1 mouse cellular context compared by ENCODE assay signal in the genomic region with DNA sequence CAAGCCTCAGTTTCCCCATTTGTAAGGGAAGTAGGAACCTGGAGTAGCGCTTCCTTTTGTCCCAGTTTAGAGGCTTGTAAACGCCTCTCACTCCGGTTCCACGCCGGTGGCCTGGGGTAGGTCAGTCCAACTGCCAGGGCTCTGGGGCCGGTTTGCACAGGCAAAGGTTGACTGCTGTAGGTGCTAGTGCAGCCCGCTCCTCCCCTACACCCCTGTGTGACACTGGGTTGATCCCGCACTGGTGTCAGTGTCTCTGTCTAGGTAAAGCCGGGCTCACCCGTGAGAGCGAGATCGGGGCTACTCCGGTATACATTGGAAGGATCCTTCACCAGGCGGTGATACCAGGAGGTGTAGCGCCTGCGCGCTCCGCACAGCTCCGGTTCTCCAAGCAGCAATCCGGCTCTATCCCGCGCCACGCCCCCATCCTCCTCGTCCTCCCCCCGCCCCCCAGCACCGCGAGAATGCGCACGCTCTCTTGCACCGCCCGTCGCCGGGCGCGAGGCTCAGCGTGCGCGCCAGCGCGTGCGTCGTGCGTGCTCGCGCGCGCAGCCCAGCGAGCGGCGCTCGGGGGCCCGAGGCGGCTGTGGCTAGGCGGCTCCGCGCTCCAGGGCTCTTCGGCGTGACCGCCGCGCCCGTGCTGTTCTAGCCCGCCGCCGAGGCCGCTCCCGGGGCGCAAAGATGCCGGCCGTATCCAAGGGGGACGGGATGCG.
TF ChIP-seq lines count a peak whose summit lies in the region.

A gene (plus strand): TSS at position 492 of the 710 bp plus-strand sequence.

TF ChIP-seq in CH12.LX, 34 proteins besides CTCF, POLR2A, EP300 and RAD21 (continued from another document):
- TF ChIP-seq ZMIZ1 (IDR thresholded peaks at IDR 0.05; ENCODE audit: low read depth, low read length) (peak; percentile 64; the same call in 1 of the 2 replicates), JUN (IDR thresholded peaks at IDR 0.05; ENCODE audit: insufficient read depth, low read depth, low read length) (no peak), BHLHE40 (IDR thresholded peaks at IDR 0.05; ENCODE audit: low read depth, low read length) (peak; percentile 40; the same call in 1 of the 2 replicates), KAT2A (IDR thresholded peaks at IDR 0.05; ENCODE audit: insufficient replicate concordance, low read length) (no peak), NELFE (IDR thresholded peaks at IDR 0.05; ENCODE audit: low read depth, low read length) (peak; percentile 74), MAFK (IDR thresholded peaks at IDR 0.05; ENCODE audit: insufficient replicate concordance, low read length) (no peak), E2F4 (IDR thresholded peaks at IDR 0.05; ENCODE audit: insufficient replicate concordance, low read depth, low read length) (no peak), GABPA (IDR thresholded peaks at IDR 0.05; ENCODE audit: insufficient replicate concordance, low read depth, low read length) (no peak), MXI1 (IDR thresholded peaks at IDR 0.05; ENCODE audit: low read depth, low read length) (peak; percentile 79), ETS1 (conservative IDR thresholded peaks at IDR 0.05; ENCODE audit: low read depth, low read length) (peak; percentile 18; the same call in 1 of the 2 replicates), ZC3H11A (IDR thresholded peaks at IDR 0.05; ENCODE audit: low read depth, low read length) (no peak), CHD1 (IDR thresholded peaks at IDR 0.05; ENCODE audit: low read depth, low read length) (no peak), JUND (conservative IDR thresholded peaks at IDR 0.05; ENCODE audit: low read depth, low read length) (no peak), CHD2 (IDR thresholded peaks at IDR 0.05; ENCODE audit: low read length) (peak; percentile 76), UBTF (IDR thresholded peaks at IDR 0.05; ENCODE audit: low read depth, low read length) (0 out of 2 replicates have a peak, but pooled peaks have one; percentile 75), SIN3A (IDR thresholded peaks at IDR 0.05; ENCODE audit: low read length) (peak; percentile 58; the same call in 1 of the 2 replicates), IRF4 (IDR thresholded peaks at IDR 0.05; ENCODE audit: low read depth, low read length) (no peak), TBP (conservative IDR thresholded peaks at IDR 0.05; ENCODE audit: low read depth, low read length) (no peak), USF2 (conservative IDR thresholded peaks at IDR 0.05; ENCODE audit: low read depth, low read length) (no peak), RCOR1 (conservative IDR thresholded peaks at IDR 0.05; ENCODE audit: low read depth, low read length) (no peak), MAX (IDR thresholded peaks at IDR 0.05; ENCODE audit: low read length) (no peak; the same call in 1 of the 2 replicates), MEF2A (IDR thresholded peaks at IDR 0.05; ENCODE audit: borderline replicate concordance, low read depth, low read length) (0 out of 2 replicates have a peak, but pooled peaks have one; percentile 9), TCF12 (IDR thresholded peaks at IDR 0.05; ENCODE audit: low read depth, low read length) (peak; percentile 67; the same call in 1 of the 2 replicates), MAZ (IDR thresholded peaks at IDR 0.05; ENCODE audit: low read depth, low read length) (peak; percentile 65), ELF1 (IDR thresholded peaks at IDR 0.05; ENCODE audit: low read depth, low read length) (peak; percentile 19; the same call in 1 of the 2 replicates), POLR2AphosphoS2 (IDR thresholded peaks at IDR 0.05; ENCODE audit: low read depth, low read length) (no peak), SMC3 (IDR thresholded peaks at IDR 0.05; ENCODE audit: low read depth, low read length) (no peak), PAX5 (IDR thresholded peaks at IDR 0.05; ENCODE audit: low read length) (no peak), ZNF384 (IDR thresholded peaks at IDR 0.05; ENCODE audit: low read depth, low read length) (no peak)
